In the genomic region with DNA sequence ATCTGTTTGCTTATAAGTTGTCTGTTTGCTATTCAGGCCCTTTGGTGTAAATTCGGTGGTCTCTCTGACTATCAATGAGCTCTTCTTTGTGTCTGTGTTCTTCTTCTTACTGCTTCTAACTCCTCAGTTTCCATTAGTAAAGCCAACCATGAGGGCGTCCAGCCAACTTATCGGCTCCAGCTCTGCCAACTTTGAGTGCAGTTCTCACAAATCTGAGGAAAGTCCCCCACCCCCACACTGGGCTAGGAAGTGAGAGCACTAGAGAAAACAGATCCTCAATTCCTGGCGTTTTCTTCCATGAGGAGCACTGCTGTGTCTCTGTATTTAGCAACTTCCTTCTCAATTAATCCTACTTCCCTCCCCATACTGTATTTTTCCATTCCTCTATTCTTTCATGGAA, we compare ENCODE assay signal across 10 mouse cellular contexts. TPM values are rescaled to one million over a fixed set of nuclear protein-coding genes. Genes with fewer than 3 reads are reported as not detected.
DNase-seq lines count a peak whose midpoint lies in the region; ATAC-seq lines count a peak whose summit lies in the region.
"Had no signal": no experiment of that assay in that cellular context is flagged by ENCODE, and none has a peak within 500 bp of the region (broad histone marks: within the 10 kb centered on the region; RNA-seq: fewer than 3 reads in every experiment).

No protein-coding gene starts in this region.

- no peak overlapping the region for H3K4me3 ChIP-seq in midbrain, embryonic 15.5 days
- no peak overlapping the region for H3K4me3 ChIP-seq in midbrain, embryonic 10.5 days
- H3K4me3 ChIP-seq: embryonic facial prominence, embryonic 10.5 days had no signal

- H3K27me3 ChIP-seq in midbrain, embryonic 15.5 days (replicated peaks), result no peaks in the 10 kb centered on the region
- H3K27me3 ChIP-seq in midbrain, embryonic 10.5 days (ENCODE audit: low read depth, poor library complexity, severe bottlenecking), result peaks cover 22% of the 10 kb centered on the region
- H3K27me3 ChIP-seq: Patski had no signal

- DNase-seq in cerebellum, adult 11 months, result peak; percentile 12
- no peak for DNase-seq in midbrain, embryonic 10.5 days (ENCODE audit: low spot score)
- peak; percentile 70 to 78 for DNase-seq in layer of hippocampus, postnatal 10 days (ENCODE audit: low spot score in 2 of 2)
- DNase-seq in right cerebral cortex, postnatal 4 days, result peak; percentile 66
- DNase-seq in urinary bladder, adult 2 months (ENCODE audit: low spot score), result no peak

- 0 out of 2 replicates have a peak overlapping the region, but pooled peaks have one; percentile 3 for H3K4me2 ChIP-seq in midbrain, embryonic 15.5 days

- no peaks in the 10 kb centered on the region for H3K36me3 ChIP-seq in midbrain, embryonic 15.5 days (replicated peaks)
- peaks cover 4% of the 10 kb centered on the region; the same call in 1 of the 2 replicates for H3K36me3 ChIP-seq in midbrain, embryonic 10.5 days

- 0 out of 2 replicates have a peak overlapping the region, but pooled peaks have one; percentile 24 for H3K27ac ChIP-seq in midbrain, embryonic 15.5 days
- no peak overlapping the region for H3K27ac ChIP-seq in midbrain, embryonic 10.5 days (replicated peaks)
- H3K27ac ChIP-seq: embryonic facial prominence, embryonic 10.5 days had no signal

- H3K4me1 ChIP-seq in midbrain, embryonic 15.5 days, result peaks cover 11% of the 10 kb centered on the region
- H3K4me1 ChIP-seq in midbrain, embryonic 10.5 days, result peaks cover 15% of the 10 kb centered on the region

- no peaks in the 10 kb centered on the region for H3K9me3 ChIP-seq in midbrain, embryonic 15.5 days
- no peaks in the 10 kb centered on the region for H3K9me3 ChIP-seq in midbrain, embryonic 10.5 days (replicated peaks)
- H3K9me3 ChIP-seq: embryonic facial prominence, embryonic 10.5 days had no signal

- 71% methylated on average over 4 of the region's 4 CpGs for WGBS in midbrain, embryonic 15.5 days
- WGBS in midbrain, embryonic 10.5 days, result 79% methylated on average over 4 of the region's 4 CpGs

- no peak overlapping the region for H3K9ac ChIP-seq in midbrain, embryonic 15.5 days

- ATAC-seq in cerebellum, adult (ENCODE audit: insufficient number of reproducible peaks, low FRiP score, low TSS enrichment), result no peak; the same call in 1 of the 2 replicates
- ATAC-seq in midbrain, embryonic 15.5 days (replicated peaks), result no peak
- ATAC-seq in CD4-positive, CD25-positive, alpha-beta regulatory T cell, adult 4 months, result no peak
- ATAC-seq: Patski had no signal

RNA-seq across cellular contexts. Expression of gene Slc1a3, which starts 4.4 kb away (rescaled TPM):
- polyA plus RNA-seq in midbrain, embryonic 15.5 days (2015; fragmentation: Nextera tagmentation; extraction: Ambion mirVana), result 100 and 106 TPM in 2 replicates
- polyA plus RNA-seq in midbrain, embryonic 10.5 days (2016; fragmentation: Nextera tagmentation; extraction: Ambion mirVana), result 23.5 and 30.2 TPM in 2 replicates
- total RNA-seq in layer of hippocampus, postnatal 10 days (2021), result 100 to 1,000 TPM; 439 to 459 TPM
- 4.0 and 4.3 TPM in 2 replicates for polyA plus RNA-seq in urinary bladder, adult 2 months (2012; rRNA removed)
- under 1 TPM in 1 of 2 experiments, not detected in 1; 0.24 TPM for polyA plus RNA-seq in CD4-positive, CD25-positive, alpha-beta regulatory T cell, adult 4 months (2017; shearing (Covaris generic))

Comparison
In these comparisons a context has a peak if more than half of its experiments do, and no peak if none do; other contexts are left out.
1. DNase-seq: peak in cerebellum, adult 11 months (single experiment), layer of hippocampus, postnatal 10 days (2 of 2) and right cerebral cortex, postnatal 4 days (single experiment); none in midbrain, embryonic 10.5 days (single experiment) and urinary bladder, adult 2 months (single experiment).